Mouse (Mus musculus) liver, embryonic 16.5 days (tissue): ENCODE measurements around the gene Sprr2e. TPM values are rescaled to one million over a fixed set of nuclear protein-coding genes. Genes with fewer than 3 reads are reported as not detected.

ENCODE experiments used
- ATAC-seq: fragments of 200-750 bp; cut with Nextera tagmentation; 2 replicates; pipeline ENCODE4 v1.8.0; 2017; ENCODE audit warnings: low read depth, mild to moderate bottlenecking, moderate number of reproducible peaks, moderate library complexity
- H3K27ac ChIP-seq: fragments of 300-500 bp; sonication (generic); 2 replicates; pipeline ENCODE4 v1.5.1; 2014; ENCODE audit warnings: mild to moderate bottlenecking, low read length
- H3K27me3 ChIP-seq: fragments of 300-500 bp; sonication (generic); 2 replicates; pipeline ENCODE4 v1.6.1; 2014; ENCODE audit warnings: low read depth, low read length, mixed read lengths; ENCODE audit not compliant: control insufficient read depth, insufficient read depth
- H3K36me3 ChIP-seq: fragments of 300-500 bp; sonication (generic); 2 replicates; pipeline ENCODE4 v1.6.1; 2014; ENCODE audit warnings: mild to moderate bottlenecking; ENCODE audit not compliant: control insufficient read depth, insufficient read depth
- H3K4me1 ChIP-seq: fragments of 300-500 bp; sonication (generic); 2 replicates; pipeline ENCODE4 v1.6.1; 2014; ENCODE audit warnings: low read depth, low read length, mixed read lengths; ENCODE audit not compliant: control insufficient read depth
- H3K4me2 ChIP-seq: fragments of 300-500 bp; sonication (generic); 2 replicates; pipeline ENCODE4 v1.6.1; 2014; ENCODE audit warnings: low read depth, low read length, mixed read lengths
- H3K4me3 ChIP-seq: fragments of 300-500 bp; sonication (generic); 2 replicates; pipeline ENCODE4 v1.5.1; 2014; ENCODE audit warnings: low read depth, mild to moderate bottlenecking, low read length
- H3K9ac ChIP-seq: fragments of 300-500 bp; sonication (generic); 2 replicates; pipeline ENCODE4 v1.6.1; 2014; ENCODE audit warnings: low read depth, low read length
- H3K9me3 ChIP-seq: fragments of 300-500 bp; sonication (generic); replicated peaks from 2 replicates; pipeline ENCODE4 v1.6.1; 2016; ENCODE audit warnings: low read length; ENCODE audit not compliant: control insufficient read depth
- WGBS: fragments of 180-500 bp; shearing (Covaris S2); extraction: QIAGEN DNeasy Blood & Tissue Kit; methylation state at CpG from one replicate; pipeline ENCODE4 v1.1.7; 2014; ENCODE audit not compliant: insufficient replicate concordance; 5-methylcytosine and 5-hydroxymethylcytosine counted together
- polyA plus RNA-seq: library from polyadenylated mRNA; unstranded; fragments of >200 nt; fragmentation: Nextera tagmentation; extraction: Ambion mirVana; gene quantifications from 2 replicates; pipeline ENCODE4 v1.2.1, GENCODE M21; 2015

Gene Sprr2e
- polyA plus RNA-seq, 1 experiment from 2014 or later, result not detected

DNA sequence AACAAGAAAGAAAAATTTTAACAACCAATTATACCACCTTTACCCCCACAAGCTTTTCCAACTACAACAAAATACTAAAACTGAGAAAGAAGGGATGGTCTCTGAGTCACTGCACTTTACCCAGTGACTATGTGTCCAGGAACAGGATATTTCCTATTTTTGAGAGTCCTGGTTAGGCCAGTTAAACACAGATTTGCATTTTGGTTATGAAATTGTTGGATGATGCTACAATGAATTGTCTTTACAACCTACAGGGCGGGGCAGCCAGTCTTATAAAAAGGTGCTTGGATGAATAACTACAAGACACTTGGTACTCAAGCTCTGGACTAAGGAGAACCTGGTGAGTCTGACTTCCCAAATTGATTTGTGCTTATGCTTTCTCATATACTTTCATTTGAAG lies 33.4 kb downstream of the Sprr2e start, which contains the start of gene Sprr2h:
TSS of gene Sprr2h (plus strand) at position 301 of the 400 bp plus-strand sequence.
- no peak within 1 kb of the TSS for H3K4me3 ChIP-seq
- H3K9me3 ChIP-seq, result no peaks in the 10 kb centered on the region
- no peaks in the 10 kb centered on the region for H3K4me1 ChIP-seq
- no peak within 1 kb of the TSS for H3K27ac ChIP-seq
- no peaks in the 10 kb centered on the region for H3K27me3 ChIP-seq
- 50% methylated on average over 1 of the region's 1 CpGs for WGBS
- H3K4me2 ChIP-seq, result no peak within 1 kb of the TSS
- no peaks in the 10 kb centered on the region for H3K36me3 ChIP-seq
- no peak for ATAC-seq
- H3K9ac ChIP-seq, result no peak within 1 kb of the TSS

DNA sequence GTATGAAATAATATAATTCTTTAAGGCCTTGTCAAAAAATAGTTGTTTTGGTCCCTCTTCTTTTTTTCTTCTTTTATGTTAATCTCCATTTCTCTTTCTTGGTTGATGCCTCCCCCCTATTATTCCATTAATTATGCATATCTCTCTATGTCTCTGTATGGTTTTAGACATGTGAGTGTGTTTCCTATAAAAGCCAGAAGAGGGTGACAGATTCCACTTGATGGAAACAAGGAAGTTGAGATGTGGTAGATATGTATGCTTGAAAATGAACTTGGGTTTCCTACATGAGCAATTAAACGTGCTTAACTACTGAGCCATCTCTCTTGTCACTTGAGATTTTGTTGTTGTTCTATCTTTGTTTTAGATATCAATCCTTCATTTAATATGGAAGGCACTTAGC lies 42.4 kb downstream of the Sprr2e start:
- ATAC-seq, result no peak
- Histone ChIP-seq H3K36me3 (no peaks in the 10 kb centered on the region), H3K4me2 (no peak overlapping the region), H3K9ac (no peak overlapping the region), H3K4me1 (no peaks in the 10 kb centered on the region), H3K4me3 (no peak overlapping the region), H3K27ac (no peak overlapping the region), H3K27me3 (no peaks in the 10 kb centered on the region), H3K9me3 (no peaks in the 10 kb centered on the region)
- WGBS, result 19% methylated on average over 1 of the region's 1 CpGs

Other genes starting within 250 kb of the Sprr2e start
- gene Prr9, start 228.2 kb upstream of the Sprr2e start, polyA plus RNA-seq, result not detected in 2 replicates
- not detected in 2 replicates for gene Lelp1, start 209.4 kb upstream of the Sprr2e start, polyA plus RNA-seq
- 0.04 TPM in 1 of 2 replicates, not detected in the other for gene Sprr2a1, start 136.3 kb upstream of the Sprr2e start, polyA plus RNA-seq
- gene Sprr2a2, start 136.2 kb upstream of the Sprr2e start, polyA plus RNA-seq, result 0.08 and 2.0 TPM in 2 replicates
- 0.32 TPM in 1 of 2 replicates, not detected in the other for gene Sprr2a3, start 66.7 kb upstream of the Sprr2e start, polyA plus RNA-seq
- gene Sprr2b, start 35.5 kb upstream of the Sprr2e start, polyA plus RNA-seq, result 0.11 TPM in 1 of 2 replicates, not detected in the other
- not detected in 2 replicates for gene Sprr2d, start 13.0 kb upstream of the Sprr2e start, polyA plus RNA-seq
- not detected in 2 replicates for gene Sprr2f, start 13.0 kb downstream of the Sprr2e start, polyA plus RNA-seq
- gene Sprr2h, start 33.5 kb downstream of the Sprr2e start, polyA plus RNA-seq, result not detected in 2 replicates
- not detected in 2 replicates for gene Sprr2i, start 55.8 kb downstream of the Sprr2e start, polyA plus RNA-seq
- not detected in 2 replicates for gene Sprr2j-ps, start 65.9 kb downstream of the Sprr2e start, polyA plus RNA-seq
- 3.5 and 4.3 TPM in 2 replicates for gene Gm9774, start 77.3 kb downstream of the Sprr2e start, polyA plus RNA-seq
- gene Sprr2k, start 80.4 kb downstream of the Sprr2e start, polyA plus RNA-seq, result not detected in 2 replicates
- gene Sprr1b, start 86.6 kb downstream of the Sprr2e start, polyA plus RNA-seq, result not detected in 2 replicates
- gene Sprr3, start 106.6 kb downstream of the Sprr2e start, polyA plus RNA-seq, result not detected in 2 replicates
- 0.15 TPM in 1 of 2 replicates, not detected in the other for gene Sprr1a, start 133.8 kb downstream of the Sprr2e start, polyA plus RNA-seq
- not detected in 2 replicates for gene Sprr4, start 148.3 kb downstream of the Sprr2e start, polyA plus RNA-seq
- gene 2310046K23Rik, start 182.4 kb downstream of the Sprr2e start, polyA plus RNA-seq, result not detected in 2 replicates
- not detected in 2 replicates for gene Ivl, start 221.6 kb downstream of the Sprr2e start, polyA plus RNA-seq
- gene Smcp, start 236.9 kb downstream of the Sprr2e start, polyA plus RNA-seq, result 0.13 and 0.24 TPM in 2 replicates